Mouse (Mus musculus): ENCODE results near the gene Vamp5. TPM values are rescaled to one million over a fixed set of nuclear protein-coding genes. Genes with fewer than 3 reads are reported as not detected.

The Vamp5 gene
- total RNA-seq, 2 experiments from 2014 or later, result 22.9 to 25.5 TPM

DNA sequence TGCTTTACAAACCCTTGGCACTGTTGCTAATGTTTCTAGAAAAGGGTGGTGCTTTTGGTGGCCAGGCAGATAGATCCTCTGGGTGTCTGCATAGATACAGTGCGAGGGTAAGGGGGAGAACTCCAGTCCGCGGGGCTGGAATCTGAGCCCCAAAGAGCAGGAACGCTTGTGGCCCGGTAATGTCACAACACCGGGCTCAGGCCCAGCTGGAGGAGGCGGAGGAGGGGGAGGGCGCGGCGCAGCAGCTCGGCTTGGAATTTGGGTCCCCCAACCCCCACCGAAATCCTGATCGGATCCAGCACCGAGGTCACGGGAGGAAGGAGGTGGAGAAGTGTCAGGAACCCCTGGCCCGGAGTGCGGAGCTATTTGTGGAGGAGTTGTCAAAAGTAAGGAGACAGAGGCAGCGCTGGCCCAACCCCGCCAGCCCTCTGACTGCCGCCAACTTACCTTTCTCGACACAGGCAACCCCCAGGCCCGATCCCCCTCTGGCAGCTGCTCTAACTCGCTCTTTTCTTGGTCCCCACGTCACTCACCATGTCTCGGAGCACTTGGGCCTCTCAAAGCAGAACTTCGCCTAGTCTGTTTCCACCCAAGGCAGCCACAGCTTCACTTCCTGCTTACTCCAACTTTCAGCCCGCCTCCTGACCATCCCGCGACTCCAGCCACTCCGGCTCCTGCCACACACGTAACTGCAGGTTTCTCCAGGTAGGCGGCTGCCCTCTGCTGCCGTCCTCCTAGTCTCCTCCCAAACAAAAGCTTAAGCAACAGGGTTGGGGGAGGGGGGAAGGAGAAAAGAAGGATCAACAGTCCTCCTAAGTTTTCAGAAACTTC, 9.9 kb upstream of the Vamp5 start, which contains the start of gene Vamp8:
TSS of gene Vamp8 (minus strand) at position 763 of the 831 bp plus-strand sequence.
- DNase-seq (ENCODE audit: low spot score in 2 of 2), result peak; percentile 81 to 83

GRCm38 (mm10) chr6:72389471-72389940, 9.2 kb upstream of the Vamp5 start:
- DNase-seq (ENCODE audit: low spot score in 2 of 2), result peak; percentile 42 to 52

GRCm38 (mm10) chr6:72388791-72389329, 8.6 kb upstream of the Vamp5 start:
- DNase-seq (ENCODE audit: low spot score in 2 of 2), result no peak

DNA sequence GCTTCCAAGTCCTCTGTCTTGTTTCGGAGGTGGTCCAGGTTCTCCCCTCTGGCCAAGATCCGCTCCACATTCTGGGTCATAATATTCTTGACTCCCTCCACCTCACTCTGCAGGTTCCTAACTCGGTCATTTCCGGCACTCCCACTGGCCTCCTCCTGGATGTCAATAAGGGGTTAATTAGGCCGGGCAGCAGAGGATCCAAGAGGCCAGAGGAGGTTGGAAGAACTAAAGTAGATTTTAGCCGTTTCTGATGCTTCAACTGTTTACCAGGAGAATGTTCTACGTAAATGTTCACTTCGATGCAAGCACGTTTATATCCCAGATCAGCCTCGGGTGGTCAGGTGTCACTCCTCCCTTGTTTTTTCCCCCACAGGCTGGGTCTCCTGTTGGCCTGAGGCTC, 8.0 kb upstream of the Vamp5 start:
- no peak for DNase-seq (ENCODE audit: low spot score in 2 of 2)

- DNase-seq (ENCODE audit: low spot score in 2 of 2), result no peak
These were observed 7.5 kb upstream of the Vamp5 start for GRCm38 (mm10) chr6:72387816-72388215.

DNA sequence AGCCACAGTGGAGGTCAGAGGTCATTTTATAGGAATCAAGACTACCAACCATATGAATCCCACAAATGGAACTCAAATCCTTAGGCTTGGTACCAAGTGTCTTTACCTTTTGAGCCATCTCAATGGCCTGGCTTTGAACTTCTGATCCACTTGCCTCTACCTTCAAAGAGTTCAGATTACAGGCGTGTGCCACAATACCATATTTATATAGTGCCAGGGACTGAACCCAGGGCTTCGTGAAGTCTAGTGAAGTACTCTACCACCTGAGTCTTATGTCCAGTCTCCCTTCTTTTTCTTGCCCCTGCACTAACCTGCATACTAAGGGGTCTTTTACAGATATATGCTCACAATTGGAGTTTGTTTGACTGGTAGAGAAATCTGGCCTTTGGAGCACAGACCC, 6.3 kb upstream of the Vamp5 start:
- DNase-seq (ENCODE audit: low spot score in 2 of 2), result no peak

GRCm38 (mm10) chr6:72385258-72385657, 5.0 kb upstream of the Vamp5 start:
- DNase-seq (ENCODE audit: low spot score in 2 of 2), result no peak

- no peak for DNase-seq (ENCODE audit: low spot score in 2 of 2)
These were observed 3.7 kb upstream of the Vamp5 start for GRCm38 (mm10) chr6:72383952-72384351.

GRCm38 (mm10) chr6:72383142-72383820, 3.0 kb upstream of the Vamp5 start:
- no peak for DNase-seq (ENCODE audit: low spot score in 2 of 2)

- no peak for DNase-seq (ENCODE audit: low spot score in 2 of 2)
These were observed 2.2 kb upstream of the Vamp5 start for GRCm38 (mm10) chr6:72382494-72382893.

- DNase-seq (ENCODE audit: low spot score in 2 of 2), result no peak
These were observed 714 bp downstream of the Vamp5 start for GRCm38 (mm10) chr6:72379377-72380130.

DNA sequence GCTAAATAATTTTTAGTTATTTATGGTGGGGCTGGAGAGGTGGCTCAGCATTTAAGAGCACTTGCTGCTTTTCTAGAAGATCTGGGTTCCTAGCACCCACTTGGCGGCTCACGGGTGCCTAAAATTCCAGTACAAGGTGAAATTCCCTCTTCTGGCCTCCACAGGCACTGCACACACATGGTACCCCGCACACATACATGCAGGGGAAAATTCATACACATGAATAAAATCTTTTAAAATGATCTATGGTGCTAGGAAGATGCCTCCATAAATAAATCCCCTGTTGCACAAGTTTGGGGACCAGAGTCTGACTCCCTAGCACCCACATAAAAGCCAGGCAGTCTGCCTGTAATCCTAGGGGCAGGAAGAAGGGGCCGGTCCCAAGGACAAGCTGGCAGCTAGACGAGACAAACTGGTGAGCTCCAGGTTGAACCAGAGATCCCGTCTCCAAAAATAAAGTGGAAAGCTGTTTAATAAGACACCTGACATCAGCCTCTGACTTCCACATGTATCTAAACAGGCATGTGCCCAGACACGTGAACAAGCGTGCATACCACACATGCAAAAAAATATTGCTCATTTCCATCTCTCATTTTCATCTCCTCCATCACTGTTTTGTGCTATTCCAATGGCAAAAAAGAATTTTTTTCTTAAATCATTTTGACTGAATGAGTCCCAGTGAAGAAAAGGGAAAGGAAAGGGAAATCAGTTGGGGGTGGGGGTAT, 1.6 kb downstream of the Vamp5 start:
- DNase-seq (ENCODE audit: low spot score in 2 of 2), result no peak

DNA sequence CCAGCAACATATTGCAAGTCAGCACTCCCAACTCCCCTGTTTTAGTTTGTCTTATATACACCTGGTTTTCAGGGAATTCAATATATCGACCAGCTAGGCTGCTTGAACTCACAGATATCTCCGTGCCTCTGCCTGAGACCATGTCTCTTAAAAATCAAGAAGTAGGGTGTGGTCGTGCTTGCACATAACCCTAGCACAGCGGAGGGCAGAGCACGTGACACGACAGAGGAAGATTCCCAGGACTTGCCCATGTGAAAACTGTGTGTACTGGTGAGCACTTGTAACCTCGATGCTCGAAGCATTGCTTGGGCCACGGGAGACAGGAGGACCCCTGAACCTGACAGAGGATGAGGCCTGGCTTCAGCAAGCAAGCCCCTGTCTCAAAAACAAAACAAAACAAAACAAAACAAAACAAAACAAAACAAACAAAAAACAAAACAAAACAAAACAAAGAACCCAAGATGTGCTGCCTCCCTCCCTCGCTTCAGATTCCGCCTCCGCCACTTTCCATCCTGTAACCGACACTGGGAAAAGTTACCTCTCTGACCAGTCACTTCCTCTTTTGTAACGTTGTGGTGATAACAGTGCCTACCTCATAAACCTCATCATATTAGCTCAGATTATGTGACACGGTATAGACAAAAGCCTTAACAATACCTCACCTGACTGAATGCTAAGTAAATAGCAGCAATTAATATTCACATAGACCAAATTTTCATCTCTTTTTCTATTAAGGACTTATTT, 5.3 kb downstream of the Vamp5 start:
- no peak for DNase-seq (ENCODE audit: low spot score in 2 of 2)

- no peak for DNase-seq (ENCODE audit: low spot score in 2 of 2)
These were observed 6.1 kb downstream of the Vamp5 start for GRCm38 (mm10) chr6:72374206-72374605.

- DNase-seq (ENCODE audit: low spot score in 2 of 2), result no peak
These were observed 7.1 kb downstream of the Vamp5 start for GRCm38 (mm10) chr6:72373184-72373583.

DNA sequence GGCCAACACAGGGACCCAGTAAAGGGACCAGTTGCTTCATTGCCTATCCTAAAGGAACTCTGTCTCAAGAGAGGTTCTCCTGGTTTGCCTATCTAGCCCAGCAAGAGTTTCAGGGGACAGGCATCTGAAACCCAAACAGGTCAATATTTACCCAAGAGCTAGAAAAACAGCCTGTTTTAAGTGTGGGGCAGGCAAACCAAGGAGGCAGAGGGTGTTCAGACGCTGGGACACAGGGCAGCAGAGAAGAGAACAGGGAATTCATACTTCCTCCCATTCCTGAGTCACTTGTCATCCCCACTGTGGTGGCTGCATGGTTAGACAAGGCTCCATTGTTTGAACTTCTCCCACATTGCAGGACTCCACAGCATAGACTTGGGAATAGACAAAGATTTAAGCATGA, 8.7 kb downstream of the Vamp5 start:
- no peak for DNase-seq (ENCODE audit: low spot score in 2 of 2)

- no peak for DNase-seq (ENCODE audit: low spot score in 2 of 2)
These were observed 9.1 kb downstream of the Vamp5 start for GRCm38 (mm10) chr6:72371147-72371546.

DNA sequence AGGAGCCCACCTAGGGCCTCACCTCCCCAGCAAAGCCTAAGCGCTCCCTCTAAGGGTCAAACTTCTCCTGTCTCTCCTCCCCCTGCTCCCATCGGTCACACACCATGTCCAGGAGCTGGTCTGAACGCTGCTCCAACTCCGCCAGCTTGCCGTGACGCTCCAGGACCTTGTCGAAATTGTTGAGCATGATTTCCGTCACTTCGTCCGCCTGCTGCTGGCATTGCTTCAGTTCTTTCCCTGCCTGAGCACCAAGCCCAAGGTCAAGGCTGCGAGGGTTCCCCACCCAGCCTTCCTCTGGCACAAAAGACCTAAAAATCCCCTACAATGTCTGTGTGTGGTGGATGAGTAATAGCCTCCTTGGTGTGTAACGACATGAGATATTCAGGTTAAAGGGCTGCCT, 10.2 kb downstream of the Vamp5 start:
- DNase-seq (ENCODE audit: low spot score in 2 of 2), result peak in 1 of 2 experiments; percentile 65

DNA sequence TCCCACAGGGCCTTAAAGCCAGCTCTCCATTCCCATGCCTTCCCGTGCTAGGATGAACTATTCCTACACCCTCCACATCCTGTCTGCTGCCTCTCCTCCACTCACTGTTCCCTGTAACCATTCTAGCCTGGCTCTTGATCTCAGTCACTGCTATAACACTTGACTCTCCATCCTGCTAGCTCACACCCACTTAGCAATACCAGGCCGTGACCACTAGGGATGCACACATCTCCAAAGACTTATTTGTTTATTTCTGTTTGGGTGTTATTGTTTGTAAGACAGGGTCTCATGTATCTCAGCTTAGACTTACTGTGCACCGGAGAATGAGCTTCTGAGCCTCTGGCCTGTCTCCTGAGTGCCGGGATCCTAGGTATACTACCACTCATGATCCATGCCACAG, 10.7 kb downstream of the Vamp5 start:
- DNase-seq (ENCODE audit: low spot score in 2 of 2), result no peak

DNA sequence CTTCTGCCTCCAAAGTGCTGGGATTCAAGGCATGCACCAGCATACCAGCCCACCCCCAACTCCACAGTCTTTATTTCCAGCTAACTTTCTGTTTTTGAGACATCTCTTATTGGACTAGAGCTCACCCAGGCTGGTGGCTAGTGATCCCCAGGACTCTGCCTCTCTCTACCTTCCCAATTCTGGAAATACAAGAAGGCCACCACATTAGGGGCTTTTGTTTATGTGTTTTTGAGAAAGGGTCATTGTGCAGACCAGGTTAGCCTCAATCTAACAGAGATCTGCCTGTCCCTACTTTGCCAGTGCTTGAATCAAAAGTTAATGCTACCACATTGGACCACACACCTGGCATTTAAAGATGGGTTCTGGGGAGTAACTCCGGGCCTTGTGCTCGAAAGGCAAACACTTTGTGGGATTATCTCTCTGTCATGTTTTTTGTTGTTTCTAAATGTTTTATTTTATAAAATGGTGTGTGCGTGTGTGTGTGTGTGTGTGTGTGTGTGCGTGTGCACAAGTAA, 12.8 kb downstream of the Vamp5 start:
- no peak for DNase-seq (ENCODE audit: low spot score in 2 of 2)

Data from adrenal gland, adult 18-20 months (tissue).